Mouse (Mus musculus) embryonic facial prominence, embryonic 10.5 days (tissue): Measurements from ENCODE around the gene Rasgrf2. TPM values are rescaled to one million over a fixed set of nuclear protein-coding genes. Genes with fewer than 3 reads are reported as not detected.

ENCODE experiments used
- DNase-seq: peaks from one replicate; pipeline ENCODE4 v3.0.0-alpha.2; 2017; ENCODE audit warnings: low spot score
- H3K27ac ChIP-seq: fragments of 300-500 bp; sonication (generic); replicated peaks from 2 replicates; pipeline ENCODE4 v1.5.1; 2016; ENCODE audit warnings: mild to moderate bottlenecking
- H3K27me3 ChIP-seq: fragments of 300-500 bp; sonication (generic); replicated peaks from 2 replicates; pipeline ENCODE4 v1.6.1; 2016; ENCODE audit warnings: low read depth, mild to moderate bottlenecking; ENCODE audit not compliant: poor library complexity, severe bottlenecking
- H3K36me3 ChIP-seq: fragments of 300-500 bp; sonication (generic); replicated peaks from 2 replicates; pipeline ENCODE4 v1.6.1; 2016; ENCODE audit warnings: mild to moderate bottlenecking, moderate library complexity
- H3K4me1 ChIP-seq: fragments of 300-500 bp; sonication (generic); 2 replicates; pipeline ENCODE4 v1.6.1; 2016
- H3K4me3 ChIP-seq: fragments of 300-500 bp; sonication (generic); 2 replicates; pipeline ENCODE4 v1.5.1; 2016; ENCODE audit warnings: mild to moderate bottlenecking, moderate library complexity
- H3K9me3 ChIP-seq: fragments of 300-500 bp; sonication (generic); 2 replicates; pipeline ENCODE4 v1.6.1; 2016; ENCODE audit warnings: mild to moderate bottlenecking
- WGBS: fragments of 180-500 bp; shearing (Covaris S2); methylation state at CpG from one replicate; pipeline ENCODE4 v1.1.7; 2016; 5-methylcytosine and 5-hydroxymethylcytosine counted together
- polyA plus RNA-seq: library from polyadenylated mRNA; unstranded; fragments of >200 nt; fragmentation: Nextera tagmentation; extraction: Ambion mirVana; gene quantifications from 2 replicates; pipeline ENCODE4 v1.2.1, GENCODE M21; 2016

Rasgrf2 gene
- polyA plus RNA-seq, 1 experiment from 2014 or later: 0.04 TPM

GRCm38 (mm10) chr13:91928605-91929389, 202.7 kb downstream of the Rasgrf2 start:
- WGBS: 67% methylated on average over 4 of the region's 4 CpGs

GRCm38 (mm10) chr13:91921010-91921409, 210.4 kb downstream of the Rasgrf2 start:
- WGBS: 70% methylated on average over 3 of the region's 3 CpGs
- DNase-seq: no peak
- Histone ChIP-seq H3K9me3 (no peaks in the 10 kb centered on the region), H3K27me3 (no peaks in the 10 kb centered on the region), H3K4me1 (peaks cover 5% of the 10 kb centered on the region), H3K36me3 (no peaks in the 10 kb centered on the region), H3K4me3 (no peak overlapping the region), H3K27ac (no peak overlapping the region)

More at GRCm38 (mm10) chr13:91928605-91929389, 202.7 kb downstream of the Rasgrf2 start:
- Histone ChIP-seq H3K36me3 (no peaks in the 10 kb centered on the region), H3K9me3 (no peaks in the 10 kb centered on the region), H3K4me1 (0 out of 2 replicates have a peak, but pooled peaks cover 2% of the 10 kb centered on the region), H3K27ac (no peak overlapping the region), H3K4me3 (no peak overlapping the region), H3K27me3 (no peaks in the 10 kb centered on the region)
- no peak for DNase-seq

DNA sequence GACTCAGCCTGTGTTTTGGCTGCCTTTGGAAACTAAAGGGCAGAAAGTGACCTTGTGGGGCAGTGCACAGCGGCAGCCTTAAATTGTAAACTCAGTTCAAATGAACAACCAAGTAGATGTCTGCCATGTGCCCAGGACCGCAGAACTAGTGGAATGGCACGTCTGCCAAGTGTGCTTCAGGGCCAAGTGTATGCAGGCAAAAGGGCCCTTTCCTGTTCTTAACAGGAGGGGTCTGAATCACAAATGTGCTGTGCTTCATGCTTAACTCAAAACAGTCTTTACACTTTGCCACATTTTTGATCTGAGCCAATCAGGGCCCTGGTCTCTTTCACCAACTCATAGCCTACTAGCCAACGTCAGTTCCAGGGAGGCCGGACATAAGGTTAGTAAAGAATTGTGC, 212.7 kb downstream of the Rasgrf2 start:
- H3K27ac ChIP-seq: no peak overlapping the region
- no peaks in the 10 kb centered on the region for H3K36me3 ChIP-seq
- no peaks in the 10 kb centered on the region for H3K27me3 ChIP-seq
- no peaks in the 10 kb centered on the region for H3K9me3 ChIP-seq
- 87% methylated on average over 5 of the region's 5 CpGs for WGBS
- no peak overlapping the region for H3K4me3 ChIP-seq
- DNase-seq: no peak
- peaks cover 13% of the 10 kb centered on the region for H3K4me1 ChIP-seq

DNA sequence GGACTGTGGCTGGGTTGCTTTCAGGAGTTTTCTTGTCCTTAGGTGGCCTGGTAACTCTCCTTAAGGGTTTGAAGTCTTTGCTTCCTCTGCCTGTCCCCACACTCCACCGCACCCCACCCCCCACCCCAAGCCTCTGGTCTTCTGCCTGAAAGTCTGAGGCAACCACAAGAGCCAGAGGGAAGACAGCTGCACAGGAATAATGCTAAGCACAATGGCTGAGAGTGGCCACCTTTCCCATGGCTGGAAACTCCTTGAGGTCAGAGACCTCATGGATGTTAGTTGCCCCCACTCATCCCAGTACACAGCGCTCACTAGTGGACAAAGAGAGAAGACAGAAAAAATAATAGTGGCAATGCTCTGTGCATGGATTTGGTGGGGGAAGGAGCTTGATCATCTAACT, 213.6 kb downstream of the Rasgrf2 start:
- no peaks in the 10 kb centered on the region for H3K27me3 ChIP-seq
- WGBS: 83% methylated on average over 2 of the region's 2 CpGs
- no peak for DNase-seq
- H3K4me3 ChIP-seq: no peak overlapping the region
- peaks cover 13% of the 10 kb centered on the region for H3K4me1 ChIP-seq
- no peaks in the 10 kb centered on the region for H3K36me3 ChIP-seq
- H3K9me3 ChIP-seq: no peaks in the 10 kb centered on the region
- H3K27ac ChIP-seq: no peak overlapping the region

GRCm38 (mm10) chr13:91916308-91916707, 215.1 kb downstream of the Rasgrf2 start:
- H3K27ac ChIP-seq: no peak overlapping the region
- no peaks in the 10 kb centered on the region for H3K9me3 ChIP-seq
- no peaks in the 10 kb centered on the region for H3K27me3 ChIP-seq
- H3K4me3 ChIP-seq: no peak overlapping the region
- DNase-seq: no peak
- H3K4me1 ChIP-seq: peaks cover 13% of the 10 kb centered on the region
- no peaks in the 10 kb centered on the region for H3K36me3 ChIP-seq
- 88% methylated on average over 5 of the region's 5 CpGs for WGBS

GRCm38 (mm10) chr13:91915582-91916239, 215.7 kb downstream of the Rasgrf2 start:
- H3K27ac ChIP-seq: 0 out of 2 replicates have a peak overlapping the region, but pooled peaks have one; percentile 54
- peaks cover 13% of the 10 kb centered on the region for H3K4me1 ChIP-seq
- H3K36me3 ChIP-seq: no peaks in the 10 kb centered on the region
- WGBS: 72% methylated on average over 6 of the region's 6 CpGs
- no peak overlapping the region for H3K4me3 ChIP-seq
- no peaks in the 10 kb centered on the region for H3K9me3 ChIP-seq
- peak; percentile 20 for DNase-seq
- no peaks in the 10 kb centered on the region for H3K27me3 ChIP-seq

GRCm38 (mm10) chr13:91915192-91915581, 216.3 kb downstream of the Rasgrf2 start:
- no peaks in the 10 kb centered on the region for H3K36me3 ChIP-seq
- H3K27ac ChIP-seq: peak overlapping the region; percentile 54; the same call in 1 of the 2 replicates
- no peak for DNase-seq
- H3K4me1 ChIP-seq: peaks cover 13% of the 10 kb centered on the region
- no peaks in the 10 kb centered on the region for H3K9me3 ChIP-seq
- no peaks in the 10 kb centered on the region for H3K27me3 ChIP-seq
- H3K4me3 ChIP-seq: no peak overlapping the region
- WGBS: 42% methylated on average over 4 of the region's 4 CpGs

DNA sequence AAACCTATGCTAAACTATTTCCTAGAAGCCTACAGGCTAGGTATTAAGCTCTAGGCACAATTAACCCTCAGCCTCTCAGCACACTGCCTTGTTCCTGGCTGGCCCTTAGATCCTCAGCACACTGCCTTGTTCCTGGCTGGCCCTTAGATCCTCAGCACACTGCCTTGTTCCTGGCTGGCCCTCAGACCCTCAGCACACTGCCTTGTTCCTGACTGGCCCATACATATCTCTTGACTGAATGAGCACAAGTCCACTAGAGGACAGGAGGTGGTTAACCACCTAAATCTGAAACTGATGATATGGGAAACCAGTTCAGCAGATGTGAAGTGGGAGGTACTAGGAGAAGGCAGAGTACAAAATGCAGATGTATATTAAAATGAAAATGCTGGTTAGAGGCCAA, 219.8 kb downstream of the Rasgrf2 start:
- DNase-seq: no peak

DNA sequence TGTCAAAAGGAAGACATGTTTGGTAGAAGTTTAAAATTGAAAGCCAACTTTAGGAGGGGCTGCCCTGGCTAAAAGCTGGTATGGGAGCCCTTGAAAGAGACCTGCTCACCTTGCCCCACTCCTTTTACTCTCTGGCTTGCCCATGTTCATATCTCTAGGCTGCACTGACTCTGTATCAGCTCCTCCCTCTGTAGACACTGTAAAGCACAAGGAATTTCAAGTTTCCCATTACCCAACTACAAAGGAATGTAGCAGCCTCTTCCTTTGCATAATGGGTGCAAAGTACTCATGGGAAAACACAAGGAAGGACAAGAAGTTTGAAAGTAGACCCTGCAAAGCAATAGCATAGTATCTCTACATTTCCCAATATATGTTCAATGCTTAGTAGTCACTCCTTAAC, 220.2 kb downstream of the Rasgrf2 start:
- Histone ChIP-seq H3K27me3 (no peaks in the 10 kb centered on the region), H3K4me1 (peaks cover 11% of the 10 kb centered on the region), H3K9me3 (no peaks in the 10 kb centered on the region), H3K27ac (no peak overlapping the region), H3K36me3 (no peaks in the 10 kb centered on the region), H3K4me3 (no peak overlapping the region)
- DNase-seq: no peak

More for the DNA sequence above, 219.8 kb downstream of the Rasgrf2 start:
- Histone ChIP-seq H3K27ac (no peak overlapping the region), H3K27me3 (no peaks in the 10 kb centered on the region), H3K4me1 (peaks cover 13% of the 10 kb centered on the region), H3K36me3 (no peaks in the 10 kb centered on the region), H3K9me3 (no peaks in the 10 kb centered on the region), H3K4me3 (no peak overlapping the region)

GRCm38 (mm10) chr13:91908202-91908980, 223.1 kb downstream of the Rasgrf2 start:
- H3K4me3 ChIP-seq: no peak overlapping the region
- no peaks in the 10 kb centered on the region for H3K9me3 ChIP-seq
- H3K27me3 ChIP-seq: no peaks in the 10 kb centered on the region
- no peak overlapping the region for H3K27ac ChIP-seq
- DNase-seq: peak; percentile 81
- no peaks in the 10 kb centered on the region for H3K36me3 ChIP-seq
- H3K4me1 ChIP-seq: no peaks in the 10 kb centered on the region
- 47% methylated on average over 10 of the region's 10 CpGs for WGBS

GRCm38 (mm10) chr13:91906338-91906737, 225.1 kb downstream of the Rasgrf2 start:
- Histone ChIP-seq H3K9me3 (no peaks in the 10 kb centered on the region), H3K4me3 (no peak overlapping the region), H3K27ac (no peak overlapping the region), H3K36me3 (no peaks in the 10 kb centered on the region), H3K27me3 (no peaks in the 10 kb centered on the region), H3K4me1 (no peaks in the 10 kb centered on the region)
- WGBS: 69% methylated on average over 3 of the region's 3 CpGs
- no peak for DNase-seq

DNA sequence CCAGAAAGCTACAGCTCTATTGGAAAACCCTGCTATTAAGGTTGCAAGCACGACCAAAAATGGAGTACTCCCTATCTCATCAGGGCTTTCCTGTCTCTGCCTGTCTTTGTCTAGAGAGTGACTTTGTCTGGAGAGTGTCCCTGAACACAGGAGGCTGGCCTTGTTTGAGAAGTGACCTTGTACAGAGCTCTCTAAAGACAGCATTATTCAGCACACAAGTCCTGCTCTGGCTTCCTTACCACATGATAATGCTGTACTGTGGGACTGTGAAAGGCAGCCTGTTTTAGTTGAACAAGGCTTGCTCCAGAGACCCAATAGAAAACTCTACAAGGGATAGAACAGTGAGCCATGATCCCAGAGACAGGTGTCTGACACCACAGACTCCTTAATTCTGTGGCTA, 235.0 kb downstream of the Rasgrf2 start:
- no peaks in the 10 kb centered on the region for H3K4me1 ChIP-seq
- DNase-seq: no peak
- no peak overlapping the region for H3K4me3 ChIP-seq
- WGBS: 60% methylated on average over 1 of the region's 1 CpGs
- H3K27ac ChIP-seq: no peak overlapping the region
- no peaks in the 10 kb centered on the region for H3K36me3 ChIP-seq
- no peaks in the 10 kb centered on the region for H3K9me3 ChIP-seq
- no peaks in the 10 kb centered on the region for H3K27me3 ChIP-seq
